ENCODE assay signal across 12 mouse cellular contexts in genomic region chr16:62182988-62183387, GRCm38 (mm10).
"Had no signal": no experiment of that assay in that cellular context is flagged by ENCODE, and none has a peak within 500 bp of the region (broad histone marks: within the 10 kb centered on the region; RNA-seq: fewer than 3 reads in every experiment).

No protein-coding gene starts in this region.

- DNase-seq: kidney, adult 11 months; kidney, adult 8-10 months; kidney, postnatal 10 days; kidney, postnatal 36 days; layer of hippocampus, postnatal 36 days; left cerebral cortex, postnatal 4 days; liver, postnatal 0 days; lung, embryonic 14.5 days; thymus, adult 2 months; thymus, postnatal 14 days; thymus, postnatal 4 days had no signal

- ATAC-seq: liver, postnatal 0 days; lung, postnatal 0 days had no signal
